Mouse (Mus musculus) olfactory bulb, adult 2 months (tissue): ENCODE results near the gene Bri3bp. TPM values are rescaled to one million over a fixed set of nuclear protein-coding genes. Genes with fewer than 3 reads are reported as not detected.

Experiments
- H3K27ac ChIP-seq: fragments of 200-500 bp; 2 replicates; pipeline ENCODE4 v1.5.1; 2012; ENCODE audit warnings: low read depth, low read length; ENCODE audit not compliant: insufficient read depth
- H3K4me1 ChIP-seq: fragments of 200-500 bp; 2 replicates; pipeline ENCODE4 v1.6.1; 2012; ENCODE audit warnings: low read length; ENCODE audit not compliant: control insufficient read depth, insufficient read depth
- H3K4me3 ChIP-seq: fragments of 200-500 bp; 2 replicates; pipeline ENCODE4 v1.5.1; 2012; ENCODE audit warnings: mild to moderate bottlenecking, low read depth, low read length, moderate library complexity; ENCODE audit not compliant: insufficient read depth
- CTCF ChIP-seq: fragments of 200-500 bp; IDR thresholded peaks from 2 replicates; pipeline ENCODE4 v1.5.1; 2012; ENCODE audit warnings: low read depth, mild to moderate bottlenecking, low read length, moderate library complexity; ENCODE audit not compliant: insufficient read depth
- POLR2A ChIP-seq: fragments of 200-500 bp; IDR thresholded peaks from 2 replicates; pipeline ENCODE4 v1.6.1; 2012; ENCODE audit warnings: mild to moderate bottlenecking, low read depth, low read length, moderate library complexity; ENCODE audit not compliant: insufficient read depth
- WGBS: fragments of 180-500 bp; shearing (Covaris S2); methylation state at CpG from one replicate; pipeline ENCODE4 v1.1.7; 2018; 5-methylcytosine and 5-hydroxymethylcytosine counted together
- polyA plus RNA-seq: library from polyadenylated mRNA; stranded (reverse); fragments of >200 nt; gene quantifications from 2 replicates; pipeline ENCODE4 v1.2.4, GENCODE M21; 2012; ENCODE audit warnings: low replicate concordance; ENCODE audit not compliant: missing spikeins, insufficient read depth, insufficient read length

The Bri3bp gene
- polyA plus RNA-seq, 1 experiment = 46.8 TPM

DNA sequence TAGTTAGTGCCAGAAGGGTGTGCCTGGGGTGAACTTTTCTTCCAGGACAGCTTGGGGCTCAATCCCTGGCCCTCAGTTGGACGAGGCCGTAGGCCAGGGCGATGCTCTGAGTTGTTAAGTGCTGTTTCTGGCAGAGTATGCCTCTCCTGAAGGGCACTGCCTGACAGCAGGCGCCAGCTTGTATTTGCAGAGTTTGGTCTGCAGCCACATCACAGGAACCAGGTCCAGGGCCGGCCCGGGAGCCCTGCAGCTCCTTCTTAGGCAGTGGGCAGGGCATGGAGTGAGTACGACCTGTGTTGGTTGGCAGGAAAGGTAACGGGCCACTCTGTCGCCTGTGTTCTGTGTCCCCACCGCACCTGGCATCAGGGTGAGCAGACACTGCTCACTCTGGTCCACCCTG lies 49.7 kb downstream of the Bri3bp start:
- Histone ChIP-seq H3K4me3 (no peak overlapping the region), H3K27ac (no peak overlapping the region), H3K4me1 (peaks cover 3% of the 10 kb centered on the region; the same call in 1 of the 2 replicates)
- TF ChIP-seq POLR2A = no peak
- TF ChIP-seq CTCF = no peak
- WGBS = 79% methylated on average over 10 of the region's 10 CpGs

DNA sequence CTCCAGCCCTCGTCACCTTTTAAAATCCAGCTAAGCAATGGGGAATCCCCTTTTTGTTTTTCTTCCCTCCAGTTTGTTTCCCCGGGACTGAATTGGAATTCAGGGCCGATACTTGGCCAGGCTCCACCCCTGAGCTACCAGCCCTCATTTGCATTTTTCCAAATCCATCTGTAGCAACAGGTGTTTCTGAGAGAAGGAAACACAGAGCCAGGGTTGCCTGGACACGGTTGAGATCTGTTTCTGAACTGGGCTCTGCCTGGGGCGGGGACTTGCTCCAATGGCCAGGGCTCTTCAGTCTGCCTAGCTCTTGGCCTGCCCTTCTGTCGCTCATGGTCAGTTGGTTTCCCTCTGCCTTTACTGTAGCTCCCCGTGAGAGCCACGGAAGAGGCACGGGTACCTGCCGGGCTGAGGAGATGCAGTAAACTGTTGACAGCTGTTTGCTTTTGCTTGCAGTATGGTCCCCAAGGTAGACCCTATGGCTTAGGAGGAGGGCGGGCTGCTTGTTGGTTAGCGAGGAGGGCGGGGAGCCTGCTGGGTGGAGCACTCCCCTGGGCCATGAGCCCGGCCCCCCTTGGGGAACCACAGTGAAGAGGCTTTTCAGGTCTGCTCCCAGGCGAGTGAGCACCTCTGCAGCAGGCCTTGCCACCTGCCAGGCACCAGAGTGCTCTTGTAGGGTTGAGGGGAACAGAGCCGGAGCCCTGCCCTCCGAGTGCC lies 51.2 kb downstream of the Bri3bp start:
- Histone ChIP-seq H3K4me3 (no peak overlapping the region), H3K4me1 (0 out of 2 replicates have a peak, but pooled peaks cover 3% of the 10 kb centered on the region), H3K27ac (no peak overlapping the region)
- TF ChIP-seq POLR2A = no peak
- no peak for TF ChIP-seq CTCF
- 80% methylated on average over 17 of the region's 17 CpGs for WGBS

DNA sequence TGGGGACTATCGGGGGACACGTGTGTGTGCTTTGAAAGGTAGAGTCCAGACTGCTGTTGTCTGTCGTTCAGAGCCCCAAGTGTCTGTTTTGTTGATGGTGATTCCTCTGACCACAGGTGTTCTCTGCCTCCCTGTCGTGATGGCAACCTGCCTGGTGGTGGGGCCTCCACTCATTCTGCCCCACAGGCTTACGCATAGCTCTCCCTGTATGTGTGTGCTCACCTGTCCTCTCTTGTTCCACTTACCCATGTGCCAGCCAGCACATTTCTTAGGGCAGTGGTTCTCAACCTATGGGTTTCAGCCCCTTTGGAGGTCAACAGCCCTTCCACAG lies 51.7 kb downstream of the Bri3bp start:
- Histone ChIP-seq H3K27ac (no peak overlapping the region), H3K4me3 (no peak overlapping the region), H3K4me1 (0 out of 2 replicates have a peak, but pooled peaks cover 3% of the 10 kb centered on the region)
- TF ChIP-seq POLR2A (no peak), CTCF (no peak)
- 76% methylated on average over 5 of the region's 5 CpGs for WGBS

DNA sequence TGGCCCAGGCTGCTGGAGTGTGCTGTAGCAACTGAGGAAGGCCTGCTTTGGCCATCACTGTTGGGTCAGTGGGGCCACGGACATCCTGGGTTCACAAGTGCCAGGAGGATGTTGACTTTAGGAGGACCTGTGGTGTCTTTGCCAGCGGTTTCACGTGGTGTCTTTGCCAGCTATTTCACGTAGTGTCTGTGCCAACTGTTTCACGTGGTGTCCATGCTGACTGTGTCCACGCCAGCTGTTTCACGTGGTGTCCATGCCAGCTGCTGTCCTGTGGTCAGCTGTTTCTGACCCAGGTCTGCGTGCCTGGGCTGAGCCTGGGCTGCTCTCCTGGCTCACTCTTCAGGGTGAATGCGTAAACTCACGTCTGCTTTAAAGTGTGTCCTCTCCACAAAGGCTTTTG lies 54.3 kb downstream of the Bri3bp start:
- H3K4me1 ChIP-seq = 0 out of 2 replicates have a peak, but pooled peaks cover 3% of the 10 kb centered on the region
- H3K4me3 ChIP-seq = no peak overlapping the region
- WGBS = 87% methylated on average over 10 of the region's 10 CpGs
- TF ChIP-seq CTCF = no peak
- no peak for TF ChIP-seq POLR2A
- H3K27ac ChIP-seq = no peak overlapping the region

DNA sequence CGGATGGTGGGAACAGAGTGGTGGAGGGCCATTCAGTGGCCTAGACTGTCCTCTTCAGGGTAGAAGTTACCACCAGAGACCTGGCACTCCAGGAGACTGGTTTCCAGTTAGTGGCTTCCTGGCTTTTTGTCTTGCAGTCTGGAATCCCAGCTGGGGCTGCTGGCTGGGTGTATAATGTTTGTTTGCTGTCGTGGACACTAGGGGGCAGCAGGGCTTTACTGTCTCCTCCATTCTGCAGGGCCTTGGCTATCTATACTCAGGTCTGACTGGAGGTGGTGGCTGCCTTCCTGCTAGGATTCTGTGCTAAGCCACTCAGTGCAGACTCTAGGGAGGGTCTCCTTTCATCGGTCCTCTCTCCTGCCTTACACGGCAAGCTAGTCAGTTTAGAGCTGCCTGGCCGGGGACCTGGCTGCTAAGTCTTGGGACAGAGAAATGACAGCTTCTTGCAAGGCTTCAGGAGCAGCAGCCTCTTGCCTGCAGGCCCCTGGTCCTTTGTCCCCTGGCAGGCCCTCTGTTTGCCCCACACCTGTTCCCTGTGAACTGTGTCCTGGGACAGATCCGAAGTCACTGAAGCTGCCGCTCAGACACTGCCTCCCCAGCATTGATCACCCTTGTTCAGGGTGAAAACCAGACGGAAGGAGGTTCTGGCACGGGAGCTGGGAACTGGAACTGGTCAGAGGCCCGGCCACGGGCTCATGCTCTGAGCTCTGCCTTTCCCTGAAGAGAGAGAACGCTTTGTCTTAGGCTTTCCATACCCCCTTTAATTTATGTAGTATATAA lies 56.6 kb downstream of the Bri3bp start:
- 72% methylated on average over 12 of the region's 12 CpGs for WGBS
- no peak overlapping the region for H3K27ac ChIP-seq
- peaks cover 2% of the 10 kb centered on the region; the same call in 1 of the 2 replicates for H3K4me1 ChIP-seq
- no peak overlapping the region for H3K4me3 ChIP-seq
- TF ChIP-seq CTCF (peak; percentile 24; the same call in 1 of the 2 replicates), POLR2A (no peak)

DNA sequence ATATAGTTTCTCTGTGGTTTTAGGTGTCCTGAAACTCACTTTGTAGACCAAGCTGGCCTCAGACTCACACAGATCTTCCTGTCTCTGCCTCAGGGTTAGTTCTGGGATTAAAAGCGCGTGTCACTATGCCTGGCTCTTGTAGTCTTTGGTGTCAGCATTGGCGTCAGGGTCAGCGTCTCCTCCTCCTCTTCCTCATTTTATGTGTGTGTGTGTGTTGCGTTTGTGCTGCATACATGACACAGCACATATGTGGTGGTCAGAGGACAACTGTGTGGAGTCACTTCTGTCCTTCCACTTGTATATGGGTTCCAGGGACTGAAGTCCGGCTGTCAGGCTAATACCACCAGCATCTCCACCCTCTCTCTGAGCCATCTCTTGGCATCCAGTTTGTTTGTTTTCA lies 60.1 kb downstream of the Bri3bp start:
- 97% methylated on average over 6 of the region's 6 CpGs for WGBS
- no peak overlapping the region for H3K27ac ChIP-seq
- peaks cover 2% of the 10 kb centered on the region; the same call in 1 of the 2 replicates for H3K4me1 ChIP-seq
- TF ChIP-seq CTCF = no peak
- no peak for TF ChIP-seq POLR2A
- H3K4me3 ChIP-seq = no peak overlapping the region

DNA sequence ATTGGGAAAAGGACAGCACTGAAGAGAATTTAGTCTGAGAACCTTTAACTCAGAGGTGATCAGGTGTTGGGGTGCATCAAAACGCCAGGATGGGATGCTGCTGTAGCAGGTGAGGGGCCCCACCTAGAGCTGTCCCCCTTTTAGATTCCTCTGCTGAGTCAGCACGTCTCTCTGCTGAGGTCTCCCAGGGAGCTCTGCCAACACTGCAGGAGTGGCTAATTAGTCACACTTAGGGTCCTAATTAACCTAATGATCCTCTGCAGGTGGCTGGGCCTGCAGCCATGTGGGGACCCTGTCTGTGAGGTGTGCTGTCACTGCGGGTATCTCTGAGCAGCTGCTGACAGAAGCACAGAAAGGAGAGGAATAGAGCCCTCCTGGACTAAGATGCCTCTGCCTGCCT lies 60.8 kb downstream of the Bri3bp start:
- Histone ChIP-seq H3K4me3 (no peak overlapping the region), H3K4me1 (peaks cover 2% of the 10 kb centered on the region; the same call in 1 of the 2 replicates), H3K27ac (no peak overlapping the region)
- TF ChIP-seq POLR2A = no peak
- no peak for TF ChIP-seq CTCF
- 36% methylated on average over 3 of the region's 3 CpGs for WGBS

DNA sequence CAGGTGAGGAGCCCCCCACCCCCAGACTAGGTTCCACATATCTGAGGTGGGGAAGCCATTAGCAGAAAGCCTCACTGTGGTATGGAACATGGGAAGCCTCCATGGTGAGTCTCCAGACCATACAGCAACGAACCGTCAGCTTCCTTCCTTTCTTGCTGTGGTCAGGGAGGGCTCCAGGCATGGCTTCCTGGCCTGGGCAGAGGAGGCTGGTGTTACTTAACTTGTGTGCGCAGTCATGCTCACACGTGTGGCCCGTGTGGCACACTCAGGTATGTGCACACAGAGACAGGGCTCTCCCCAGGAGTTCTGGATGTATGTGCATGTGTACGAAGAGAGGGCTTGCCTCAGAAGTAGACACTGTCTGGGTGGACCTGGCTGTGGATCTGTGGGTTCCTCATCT lies 62.3 kb downstream of the Bri3bp start:
- Histone ChIP-seq H3K27ac (no peak overlapping the region), H3K4me1 (peaks cover 2% of the 10 kb centered on the region; the same call in 1 of the 2 replicates), H3K4me3 (no peak overlapping the region)
- TF ChIP-seq POLR2A (no peak), CTCF (no peak)
- WGBS = 92% methylated on average over 6 of the region's 6 CpGs

DNA sequence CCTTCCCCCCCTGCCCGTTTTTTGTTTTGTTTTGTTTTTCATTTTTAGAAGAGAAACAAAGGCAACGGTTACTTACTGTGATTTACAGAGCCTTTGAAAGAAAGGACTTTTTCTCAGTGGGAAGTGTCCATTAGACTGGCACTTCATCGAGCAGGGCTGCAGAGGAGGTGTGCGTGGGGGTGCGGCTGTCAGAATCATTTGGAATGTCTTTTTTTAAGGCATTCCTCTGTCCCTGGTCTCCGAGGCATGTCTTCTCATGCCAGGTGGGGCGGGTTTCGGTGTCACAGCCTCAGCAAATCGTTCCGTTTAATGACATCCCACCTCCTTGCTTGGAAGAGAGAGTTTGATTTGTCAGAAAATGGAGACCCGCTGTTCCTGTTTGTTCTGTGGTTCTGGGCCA lies 63.3 kb downstream of the Bri3bp start:
- no peak for TF ChIP-seq POLR2A
- TF ChIP-seq CTCF = no peak
- WGBS = 66% methylated on average over 11 of the region's 11 CpGs
- no peak overlapping the region for H3K27ac ChIP-seq

More for the DNA sequence above, 63.3 kb downstream of the Bri3bp start:
- peaks cover 2% of the 10 kb centered on the region; the same call in 1 of the 2 replicates for H3K4me1 ChIP-seq
- H3K4me3 ChIP-seq = no peak overlapping the region
